Mouse (Mus musculus): ENCODE results near the gene Gabrg3. TPM values are rescaled to one million over a fixed set of nuclear protein-coding genes. Genes with fewer than 3 reads are reported as not detected.

Gabrg3 gene
- total RNA-seq (2014; fragmentation: Nextera tagmentation) (not detected in 2 replicates), total RNA-seq (2017) (not detected in 2 replicates)

GRCm38 (mm10) chr7:57386517-57387340, at the start of gene Gabrg3:
TSS of gene Gabrg3 (minus strand) at chr7:57387188.
- no peak for ATAC-seq (replicated peaks; ENCODE audit: poor library complexity, severe bottlenecking)

- no peak for ATAC-seq (replicated peaks; ENCODE audit: poor library complexity, severe bottlenecking)
These were observed 35.7 kb upstream of the Gabrg3 start for GRCm38 (mm10) chr7:57422675-57423074.

GRCm38 (mm10) chr7:57421044-57421443, 34.1 kb upstream of the Gabrg3 start:
- no peak for ATAC-seq (replicated peaks; ENCODE audit: poor library complexity, severe bottlenecking)

GRCm38 (mm10) chr7:57419392-57419791, 32.4 kb upstream of the Gabrg3 start, which contains the start of gene Gabrb3:
TSS of gene Gabrb3 (plus strand) at chr7:57419692.
- no peak for ATAC-seq (replicated peaks; ENCODE audit: poor library complexity, severe bottlenecking)

- no peak for ATAC-seq (replicated peaks; ENCODE audit: poor library complexity, severe bottlenecking)
These were observed 25.9 kb upstream of the Gabrg3 start for GRCm38 (mm10) chr7:57412896-57413295.

GRCm38 (mm10) chr7:57411163-57411562, 24.2 kb upstream of the Gabrg3 start:
- ATAC-seq (replicated peaks; ENCODE audit: poor library complexity, severe bottlenecking) = no peak

GRCm38 (mm10) chr7:57393551-57393950, 6.6 kb upstream of the Gabrg3 start:
- no peak for ATAC-seq (replicated peaks; ENCODE audit: poor library complexity, severe bottlenecking)

GRCm38 (mm10) chr7:57390046-57390445, 3.1 kb upstream of the Gabrg3 start:
- ATAC-seq (replicated peaks; ENCODE audit: poor library complexity, severe bottlenecking) = no peak

- ATAC-seq (replicated peaks; ENCODE audit: poor library complexity, severe bottlenecking) = no peak
These were observed 310 bp upstream of the Gabrg3 start for GRCm38 (mm10) chr7:57387341-57387654.

GRCm38 (mm10) chr7:57384112-57384511, 2.9 kb downstream of the Gabrg3 start:
- no peak for ATAC-seq (replicated peaks; ENCODE audit: poor library complexity, severe bottlenecking)

GRCm38 (mm10) chr7:57366013-57366390, 21.0 kb downstream of the Gabrg3 start:
- ATAC-seq (replicated peaks; ENCODE audit: poor library complexity, severe bottlenecking) = no peak

GRCm38 (mm10) chr7:57365134-57366012, 21.6 kb downstream of the Gabrg3 start:
- ATAC-seq (replicated peaks; ENCODE audit: poor library complexity, severe bottlenecking) = no peak

GRCm38 (mm10) chr7:57363812-57364211, 23.2 kb downstream of the Gabrg3 start:
- ATAC-seq (replicated peaks; ENCODE audit: poor library complexity, severe bottlenecking) = no peak

GRCm38 (mm10) chr7:57357871-57358540, 29.0 kb downstream of the Gabrg3 start:
- ATAC-seq (replicated peaks; ENCODE audit: poor library complexity, severe bottlenecking) = no peak

- ATAC-seq (replicated peaks; ENCODE audit: poor library complexity, severe bottlenecking) = no peak
These were observed 30.3 kb downstream of the Gabrg3 start for GRCm38 (mm10) chr7:57356565-57357301.

- no peak for ATAC-seq (replicated peaks; ENCODE audit: poor library complexity, severe bottlenecking)
These were observed 38.2 kb downstream of the Gabrg3 start for GRCm38 (mm10) chr7:57348774-57349173.

GRCm38 (mm10) chr7:57341910-57342309, 45.1 kb downstream of the Gabrg3 start:
- ATAC-seq (replicated peaks; ENCODE audit: poor library complexity, severe bottlenecking) = no peak

GRCm38 (mm10) chr7:57331211-57331610, 55.8 kb downstream of the Gabrg3 start:
- ATAC-seq (replicated peaks; ENCODE audit: poor library complexity, severe bottlenecking) = no peak

GRCm38 (mm10) chr7:57330240-57330639, 56.7 kb downstream of the Gabrg3 start:
- ATAC-seq (replicated peaks; ENCODE audit: poor library complexity, severe bottlenecking) = no peak

GRCm38 (mm10) chr7:57324473-57324872, 62.5 kb downstream of the Gabrg3 start:
- ATAC-seq (replicated peaks; ENCODE audit: poor library complexity, severe bottlenecking) = no peak

Measured in granulocyte monocyte progenitor cell, adult 5-6 weeks (primary cell).